Mouse (Mus musculus): Measurements from ENCODE around the gene Vps13d. TPM values are rescaled to one million over a fixed set of nuclear protein-coding genes. Genes with fewer than 3 reads are reported as not detected.

Vps13d gene
- total RNA-seq (2014; fragmentation: Nextera tagmentation) = 37.1 and 58.5 TPM in 2 replicates
- total RNA-seq (2017) = 35.8 and 59.8 TPM in 2 replicates

GRCm38 (mm10) chr4:145194559-145195162 is at the start of gene Vps13d:
Gene Vps13d (minus strand): TSS chr4:145195005.
- ATAC-seq (replicated peaks; ENCODE audit: low FRiP score, low TSS enrichment, poor library complexity, severe bottlenecking) = peak; percentile 70

- ATAC-seq (replicated peaks; ENCODE audit: low FRiP score, low TSS enrichment, poor library complexity, severe bottlenecking) = no peak
These were observed 48.0 kb upstream of the Vps13d start for GRCm38 (mm10) chr4:145242719-145243350.

GRCm38 (mm10) chr4:145240723-145241231 is 46.0 kb upstream of the Vps13d start:
- ATAC-seq (replicated peaks; ENCODE audit: low FRiP score, low TSS enrichment, poor library complexity, severe bottlenecking) = no peak

- no peak for ATAC-seq (replicated peaks; ENCODE audit: low FRiP score, low TSS enrichment, poor library complexity, severe bottlenecking)
These were observed 44.4 kb upstream of the Vps13d start for GRCm38 (mm10) chr4:145239049-145239830.

- no peak for ATAC-seq (replicated peaks; ENCODE audit: low FRiP score, low TSS enrichment, poor library complexity, severe bottlenecking)
These were observed 41.2 kb upstream of the Vps13d start for GRCm38 (mm10) chr4:145236027-145236426.

- no peak for ATAC-seq (replicated peaks; ENCODE audit: low FRiP score, low TSS enrichment, poor library complexity, severe bottlenecking)
These were observed 38.9 kb upstream of the Vps13d start for GRCm38 (mm10) chr4:145233487-145234228.

- ATAC-seq (replicated peaks; ENCODE audit: low FRiP score, low TSS enrichment, poor library complexity, severe bottlenecking) = no peak
These were observed 36.9 kb upstream of the Vps13d start for GRCm38 (mm10) chr4:145231732-145232131.

- no peak for ATAC-seq (replicated peaks; ENCODE audit: low FRiP score, low TSS enrichment, poor library complexity, severe bottlenecking)
These were observed 35.8 kb upstream of the Vps13d start for GRCm38 (mm10) chr4:145230647-145231046.

GRCm38 (mm10) chr4:145229524-145230163 is 34.8 kb upstream of the Vps13d start:
- 0 out of 2 replicates have a peak, but pooled peaks have one; percentile 24 for ATAC-seq (replicated peaks; ENCODE audit: low FRiP score, low TSS enrichment, poor library complexity, severe bottlenecking)

GRCm38 (mm10) chr4:145229051-145229450 is 34.2 kb upstream of the Vps13d start:
- ATAC-seq (replicated peaks; ENCODE audit: low FRiP score, low TSS enrichment, poor library complexity, severe bottlenecking) = no peak

- no peak for ATAC-seq (replicated peaks; ENCODE audit: low FRiP score, low TSS enrichment, poor library complexity, severe bottlenecking)
These were observed 29.8 kb upstream of the Vps13d start for GRCm38 (mm10) chr4:145224613-145225012.

- peak; percentile 94 for ATAC-seq (replicated peaks; ENCODE audit: low FRiP score, low TSS enrichment, poor library complexity, severe bottlenecking)
These were observed 27.3 kb upstream of the Vps13d start for GRCm38 (mm10) chr4:145222064-145222463.

- no peak; the same call in 1 of the 2 replicates for ATAC-seq (replicated peaks; ENCODE audit: low FRiP score, low TSS enrichment, poor library complexity, severe bottlenecking)
These were observed 26.6 kb upstream of the Vps13d start for GRCm38 (mm10) chr4:145221379-145221778.

GRCm38 (mm10) chr4:145220001-145220400 is 25.2 kb upstream of the Vps13d start:
- ATAC-seq (replicated peaks; ENCODE audit: low FRiP score, low TSS enrichment, poor library complexity, severe bottlenecking) = no peak

- peak; percentile 29; the same call in 1 of the 2 replicates for ATAC-seq (replicated peaks; ENCODE audit: low FRiP score, low TSS enrichment, poor library complexity, severe bottlenecking)
These were observed 24.6 kb upstream of the Vps13d start for GRCm38 (mm10) chr4:145219240-145219985.

GRCm38 (mm10) chr4:145217837-145218236 is 23.0 kb upstream of the Vps13d start:
- no peak for ATAC-seq (replicated peaks; ENCODE audit: low FRiP score, low TSS enrichment, poor library complexity, severe bottlenecking)

- no peak for ATAC-seq (replicated peaks; ENCODE audit: low FRiP score, low TSS enrichment, poor library complexity, severe bottlenecking)
These were observed 22.2 kb upstream of the Vps13d start for GRCm38 (mm10) chr4:145217046-145217445.

- ATAC-seq (replicated peaks; ENCODE audit: low FRiP score, low TSS enrichment, poor library complexity, severe bottlenecking) = no peak
These were observed 20.6 kb upstream of the Vps13d start for GRCm38 (mm10) chr4:145215396-145215795.

Data from megakaryocyte-erythroid progenitor cell, adult 5-6 weeks (primary cell).